Mouse (Mus musculus) layer of hippocampus, adult 8-10 months (tissue): Measurements from ENCODE around the gene Hist1h2ad. TPM values are rescaled to one million over a fixed set of nuclear protein-coding genes. Genes with fewer than 3 reads are reported as not detected.
"Not testable (repeated sequence)": the region's sequence is repeated elsewhere in the genome, so short reads cannot be mapped to it uniquely, and the experiment has no call there.

Experiments used
- DNase-seq, 2 experiments: peaks; one replicate each; pipeline ENCODE4 v3.0.0; 2022; ENCODE audit warnings: low spot score in 2 of 2
- total RNA-seq, 4 experiments: library from RNA; stranded (reverse); gene quantifications; 2 replicates each; pipeline ENCODE4 v1.2.4; 2022

Gene Hist1h2ad
- 10 to 100 TPM in 1 of 4 experiments, 1 to 10 TPM in 3; 3.0 to 11.0 (median 5.7) TPM for total RNA-seq

- peak; percentile 93 to 97 for DNase-seq
Observed at GRCm38 (mm10) chr13:23573898-23574524, at the start of gene Hist1h2ad, which contains the start of gene Hist1h2bf. Gene Hist1h2ad (plus strand): TSS chr13:23574381. Gene Hist1h2bf (minus strand): TSS chr13:23574196.

GRCm38 (mm10) chr13:23524654-23525053 is 49.5 kb upstream of the Hist1h2ad start:
- DNase-seq, result peak in 1 of 2 experiments; percentile 64

- no peak for DNase-seq
Observed at GRCm38 (mm10) chr13:23525901-23526300, 48.3 kb upstream of the Hist1h2ad start.

- peak; percentile 89 to 96 for DNase-seq
Observed at GRCm38 (mm10) chr13:23526312-23526711, 47.9 kb upstream of the Hist1h2ad start.

GRCm38 (mm10) chr13:23529005-23529404 is 45.2 kb upstream of the Hist1h2ad start:
- DNase-seq, result no peak

GRCm38 (mm10) chr13:23529480-23530165 is 44.6 kb upstream of the Hist1h2ad start:
- DNase-seq, result no peak

GRCm38 (mm10) chr13:23530181-23530900 is 43.8 kb upstream of the Hist1h2ad start:
- peak; percentile 65 to 78 for DNase-seq

- peak; percentile 97 for DNase-seq
Observed at GRCm38 (mm10) chr13:23530901-23531875, 43.0 kb upstream of the Hist1h2ad start, which contains the start of gene Hist1h4h. Gene Hist1h4h (plus strand): TSS chr13:23531050.

- no peak for DNase-seq
Observed at GRCm38 (mm10) chr13:23532262-23533075, 41.7 kb upstream of the Hist1h2ad start.

GRCm38 (mm10) chr13:23533560-23534367 is 40.4 kb upstream of the Hist1h2ad start, which contains the start of gene Hist1h2af:
Gene Hist1h2af (plus strand): TSS chr13:23533906.
- DNase-seq, result peak; percentile 72 to 78

- DNase-seq, result no peak
Observed at GRCm38 (mm10) chr13:23534368-23535131, 39.6 kb upstream of the Hist1h2ad start.

GRCm38 (mm10) chr13:23535137-23536075 is 38.8 kb upstream of the Hist1h2ad start, which contains the start of gene Hist1h3g:
Gene Hist1h3g (plus strand): TSS chr13:23535422.
- peak; percentile 91 to 92 for DNase-seq

- no peak for DNase-seq
Observed at GRCm38 (mm10) chr13:23536076-23536822, 37.9 kb upstream of the Hist1h2ad start.

GRCm38 (mm10) chr13:23537006-23537710 is 37.0 kb upstream of the Hist1h2ad start:
- no peak for DNase-seq

- no peak for DNase-seq
Observed at GRCm38 (mm10) chr13:23538249-23538648, 35.9 kb upstream of the Hist1h2ad start.

GRCm38 (mm10) chr13:23539821-23540220 is 34.4 kb upstream of the Hist1h2ad start:
- DNase-seq, result not testable (repeated sequence)
